15 mouse cellular contexts compared by ENCODE assay signal in genomic region chr6:5827064-5827463, GRCm38 (mm10).
DNase-seq lines count a peak whose midpoint lies in the region; ATAC-seq and TF ChIP-seq lines count a peak whose summit lies in the region.
"Had no signal": no experiment of that assay in that cellular context is flagged by ENCODE, and none has a peak within 500 bp of the region (broad histone marks: within the 10 kb centered on the region; RNA-seq: fewer than 3 reads in every experiment).

No protein-coding gene starts in this region.

- no peak for TF ChIP-seq POLR2A in cerebellum, adult 2 months (IDR thresholded peaks at IDR 0.05; ENCODE audit: borderline replicate concordance, insufficient read depth, low read length)
- TF ChIP-seq POLR2A in kidney, adult 2 months (IDR thresholded peaks at IDR 0.05; ENCODE audit: low read depth, low read length): no peak

- 32% methylated on average over 4 of the region's 4 CpGs for WGBS in cerebellum, adult 2 months
- 62% methylated on average over 4 of the region's 4 CpGs for WGBS in kidney, adult 2 months

- CTCF ChIA-PET in Patski (lab: Charles Lee): interaction anchor here (0.6 kb wide), 1 partner anchor 31 kb away, joined by 3 read pairs; no protein-coding TSS in a partner anchor

- DNase-seq in cerebellum, adult 2 months: no peak
- no peak for DNase-seq in cerebellum, adult 9-10 months
- DNase-seq in kidney, adult 2 months: peak; percentile 10
- DNase-seq in kidney, adult 18-20 months: no peak
- peak; percentile 15 for DNase-seq in 3T3-L1 (ENCODE audit: low read depth, low spot score)
- DNase-seq in Patski (ENCODE audit: low read depth, low spot score): no peak
- DNase-seq in left cerebral cortex, adult 8-10 months (ENCODE audit: low spot score in 2 of 2): no peak
- DNase-seq in thymus, postnatal 4 days: no peak
- DNase-seq: layer of hippocampus, adult 9-11 months; right cerebral cortex, adult 18-20 months had no signal

- no peak overlapping the region for H3K27ac ChIP-seq in cerebellum, adult 2 months (ENCODE audit: insufficient read depth, low read length)
- no peak overlapping the region for H3K27ac ChIP-seq in kidney, adult 2 months (ENCODE audit: insufficient read depth, low read depth, low read length)
- H3K27ac ChIP-seq: heart, embryonic 15.5 days; limb, embryonic 15.5 days; midbrain, embryonic 13.5 days; neural tube, embryonic 13.5 days had no signal

- TF ChIP-seq CTCF in cerebellum, adult 2 months (IDR thresholded peaks at IDR 0.05; ENCODE audit: borderline replicate concordance, insufficient read depth, low read depth, low read length): peak; percentile 24; the same call in 1 of the 2 replicates
- TF ChIP-seq CTCF in kidney, adult 2 months (conservative IDR thresholded peaks at IDR 0.05; ENCODE audit: insufficient read depth, insufficient read length, low read depth, low read length): no peak
- peak; percentile 34 for TF ChIP-seq CTCF in Patski (IDR thresholded peaks at IDR 0.05)

- ATAC-seq in Patski: no peak
- ATAC-seq: midbrain, embryonic 13.5 days had no signal

- H3K36me3 ChIP-seq in kidney, adult 2 months (ENCODE audit: control insufficient read depth, insufficient read depth, low read length): no peaks in the 10 kb centered on the region
- H3K36me3 ChIP-seq: heart, embryonic 15.5 days; limb, embryonic 15.5 days; midbrain, embryonic 13.5 days; neural tube, embryonic 13.5 days had no signal

- H3K27me3 ChIP-seq in cerebellum, adult 2 months (ENCODE audit: control insufficient read depth, insufficient read depth, low read length): no peaks in the 10 kb centered on the region
- H3K27me3 ChIP-seq in kidney, adult 2 months (replicated peaks; ENCODE audit: control insufficient read depth, insufficient read depth, low read length): no peaks in the 10 kb centered on the region
- peaks cover 24% of the 10 kb centered on the region for H3K27me3 ChIP-seq in Patski
- H3K27me3 ChIP-seq: heart, embryonic 15.5 days; limb, embryonic 15.5 days; midbrain, embryonic 13.5 days; neural tube, embryonic 13.5 days had no signal

- in situ Hi-C loops in Patski (cut with MboI; ENCODE audit: low pct_unique_long_range_greater_than_20kb): no loop called here

- H3K4me1 ChIP-seq in cerebellum, adult 2 months (ENCODE audit: control insufficient read depth, insufficient read depth, low read length): no peaks in the 10 kb centered on the region
- H3K4me1 ChIP-seq in kidney, adult 2 months (ENCODE audit: control insufficient read depth, insufficient read depth, low read length): no peaks in the 10 kb centered on the region
- H3K4me1 ChIP-seq: midbrain, embryonic 13.5 days; neural tube, embryonic 13.5 days had no signal

- H3K4me3 ChIP-seq in cerebellum, adult 2 months (replicated peaks; ENCODE audit: insufficient read depth, low read depth, low read length): no peak overlapping the region
- H3K4me3 ChIP-seq in kidney, adult 2 months (ENCODE audit: insufficient read depth, low read depth, low read length): no peak overlapping the region
- H3K4me3 ChIP-seq: erythroblast, embryonic 14.5 days; heart, embryonic 15.5 days; limb, embryonic 15.5 days; midbrain, embryonic 13.5 days; neural tube, embryonic 13.5 days had no signal

- POLR2A ChIA-PET in Patski (lab: Charles Lee): no interaction called here

Comparison
In these comparisons a context has a peak if more than half of its experiments do, and no peak if none do; other contexts are left out.
1. DNase-seq: peak in kidney, adult 2 months (single experiment) and 3T3-L1 (single experiment); none in cerebellum, adult 2 months (0 of 2), cerebellum, adult 9-10 months (single experiment), kidney, adult 18-20 months (single experiment), Patski (single experiment), left cerebral cortex, adult 8-10 months (0 of 2) and thymus, postnatal 4 days (single experiment).